Mouse (Mus musculus): ENCODE data around the gene Lrrfip1.

Lrrfip1 gene

GRCm38 (mm10) chr1:90998268-90998890 is at the start of gene Lrrfip1:
Gene Lrrfip1, plus strand, starts transcription at chr1:90998737.
- peak in 1 of 2 experiments; percentile 58 for DNase-seq (ENCODE audit: low spot score in 2 of 2)

- no peak for DNase-seq (ENCODE audit: low spot score in 2 of 2)
Observed at GRCm38 (mm10) chr1:90949309-90949708, 49.2 kb upstream of the Lrrfip1 start.

GRCm38 (mm10) chr1:90951670-90952069 is 46.9 kb upstream of the Lrrfip1 start:
- DNase-seq (ENCODE audit: low spot score in 2 of 2) = no peak

- DNase-seq (ENCODE audit: low spot score in 2 of 2) = no peak
Observed at GRCm38 (mm10) chr1:90952808-90953207, 45.7 kb upstream of the Lrrfip1 start, which contains the start of gene Prlh. Gene Prlh, plus strand, starts transcription at chr1:90953108.

- no peak for DNase-seq (ENCODE audit: low spot score in 2 of 2)
Observed at GRCm38 (mm10) chr1:90953688-90954087, 44.8 kb upstream of the Lrrfip1 start.

- DNase-seq (ENCODE audit: low spot score in 2 of 2) = peak in 1 of 2 experiments; percentile 55
Observed at GRCm38 (mm10) chr1:90956245-90957096, 42.1 kb upstream of the Lrrfip1 start.

GRCm38 (mm10) chr1:90962526-90962925 is 36.0 kb upstream of the Lrrfip1 start:
- DNase-seq (ENCODE audit: low spot score in 2 of 2) = no peak

GRCm38 (mm10) chr1:90962994-90963393 is 35.5 kb upstream of the Lrrfip1 start:
- no peak for DNase-seq (ENCODE audit: low spot score in 2 of 2)

- DNase-seq (ENCODE audit: low spot score in 2 of 2) = no peak
Observed at GRCm38 (mm10) chr1:90967583-90967982, 31.0 kb upstream of the Lrrfip1 start.

GRCm38 (mm10) chr1:90968649-90969048 is 29.9 kb upstream of the Lrrfip1 start:
- no peak for DNase-seq (ENCODE audit: low spot score in 2 of 2)

GRCm38 (mm10) chr1:90969347-90969784 is 29.2 kb upstream of the Lrrfip1 start, which contains the start of gene Rab17:
Gene Rab17, minus strand, starts transcription at chr1:90969661.
- no peak for DNase-seq (ENCODE audit: low spot score in 2 of 2)

GRCm38 (mm10) chr1:90969881-90970390 is 28.6 kb upstream of the Lrrfip1 start:
- no peak for DNase-seq (ENCODE audit: low spot score in 2 of 2)

- peak; percentile 64 to 92 for DNase-seq (ENCODE audit: low spot score in 2 of 2)
Observed at GRCm38 (mm10) chr1:90972911-90973573, 25.5 kb upstream of the Lrrfip1 start.

GRCm38 (mm10) chr1:90973574-90973911 is 25.0 kb upstream of the Lrrfip1 start:
- DNase-seq (ENCODE audit: low spot score in 2 of 2) = no peak

GRCm38 (mm10) chr1:90974906-90975649 is 23.5 kb upstream of the Lrrfip1 start:
- DNase-seq (ENCODE audit: low spot score in 2 of 2) = peak; percentile 56 to 62

- no peak for DNase-seq (ENCODE audit: low spot score in 2 of 2)
Observed at GRCm38 (mm10) chr1:90975960-90976359, 22.6 kb upstream of the Lrrfip1 start.

GRCm38 (mm10) chr1:90980638-90981330 is 17.8 kb upstream of the Lrrfip1 start:
- no peak for DNase-seq (ENCODE audit: low spot score in 2 of 2)

- no peak for DNase-seq (ENCODE audit: low spot score in 2 of 2)
Observed at GRCm38 (mm10) chr1:90981346-90981745, 17.2 kb upstream of the Lrrfip1 start.

GRCm38 (mm10) chr1:90995916-90996315 is 2.6 kb upstream of the Lrrfip1 start:
- DNase-seq (ENCODE audit: low spot score in 2 of 2) = no peak

GRCm38 (mm10) chr1:90997136-90997535 is 1.4 kb upstream of the Lrrfip1 start:
- no peak for DNase-seq (ENCODE audit: low spot score in 2 of 2)

- no peak for DNase-seq (ENCODE audit: low spot score in 2 of 2)
Observed at GRCm38 (mm10) chr1:90997641-90998040, 896 bp upstream of the Lrrfip1 start.
